Mouse (Mus musculus) forebrain, embryonic 14.5 days (tissue): ENCODE measurements at regions not wholly inside any gene's neighbourhood (a gene's known extent, or its start where the extent isn't known, plus 50 kb on each side); places are given as distances from the start of the nearest gene placed in this dataset.
A peak's percentile ranks its signal among the peaks of the same experiment; 100 is the strongest.
"Not testable (repeated sequence)": the region's sequence is repeated elsewhere in the genome, so short reads cannot be mapped to it uniquely, and the experiment has no call there.

Source experiments
- ATAC-seq: fragments of 200-750 bp; cut with Nextera tagmentation; 2 replicates; pipeline ENCODE4 v1.8.0; 2017; ENCODE audit warnings: mild to moderate bottlenecking, moderate library complexity
- DNase-seq: peaks from one replicate; pipeline ENCODE4 v3.0.0-alpha.2; 2015; ENCODE audit warnings: low spot score
- H3K27ac ChIP-seq: fragments of 300-500 bp; sonication (generic); 2 replicates; pipeline ENCODE4 v1.5.1; 2014; ENCODE audit warnings: low read depth, mild to moderate bottlenecking, control low read depth, low read length, moderate library complexity
- H3K27me3 ChIP-seq: fragments of 300-500 bp; sonication (generic); replicated peaks from 2 replicates; pipeline ENCODE4 v1.6.1; 2014; ENCODE audit warnings: low read length, control low read depth, mixed read lengths; ENCODE audit not compliant: control insufficient read depth, insufficient read depth
- H3K36me3 ChIP-seq: fragments of 300-500 bp; sonication (generic); 2 replicates; pipeline ENCODE4 v1.6.1; 2014; ENCODE audit warnings: low read length, control low read depth; ENCODE audit not compliant: control insufficient read depth, insufficient read depth
- H3K4me1 ChIP-seq: fragments of 300-500 bp; sonication (generic); 2 replicates; pipeline ENCODE4 v1.6.1; 2014; ENCODE audit warnings: antibody characterized with exemption, low read length, control low read depth; ENCODE audit not compliant: control insufficient read depth, insufficient read depth
- H3K4me2 ChIP-seq: fragments of 300-500 bp; sonication (generic); 2 replicates; pipeline ENCODE4 v1.6.1; 2014; ENCODE audit warnings: mild to moderate bottlenecking, control low read depth, low read length
- H3K4me3 ChIP-seq: fragments of 300-500 bp; sonication (generic); 2 replicates; pipeline ENCODE4 v1.5.1; 2014; ENCODE audit warnings: low read depth, low read length, control low read depth
- H3K9ac ChIP-seq: fragments of 300-500 bp; sonication (generic); 2 replicates; pipeline ENCODE4 v1.6.1; 2014; ENCODE audit warnings: mild to moderate bottlenecking, low read length, control low read depth, moderate library complexity
- H3K9me3 ChIP-seq: fragments of 300-500 bp; sonication (generic); replicated peaks from 2 replicates; pipeline ENCODE4 v1.6.1; 2016; ENCODE audit warnings: low read length, control low read depth, mixed read lengths; ENCODE audit not compliant: control insufficient read depth
- WGBS: fragments of 180-500 bp; shearing (Covaris S2); extraction: QIAGEN DNeasy Blood & Tissue Kit; methylation state at CpG from one replicate; pipeline ENCODE4 v1.1.7; 2014; 5-methylcytosine and 5-hydroxymethylcytosine counted together

- Histone ChIP-seq H3K4me1 (no peaks in the 10 kb centered on the region), H3K4me3 (no peak overlapping the region), H3K4me2 (no peak overlapping the region), H3K9ac (no peak overlapping the region), H3K27me3 (no peaks in the 10 kb centered on the region), H3K36me3 (no peaks in the 10 kb centered on the region), H3K27ac (no peak overlapping the region), H3K9me3 (peaks cover 66% of the 10 kb centered on the region)
- ATAC-seq, result no peak
- WGBS, result 55% methylated on average over 3 of the region's 3 CpGs
- no peak for DNase-seq
Observed at GRCm38 (mm10) chr17:13546249-13546648, 191.9 kb downstream of the Tcp10c start.

- H3K27ac ChIP-seq, result no peak overlapping the region
- H3K27me3 ChIP-seq, result no peaks in the 10 kb centered on the region
- ATAC-seq, result no peak
- H3K4me3 ChIP-seq, result no peak overlapping the region
- no peaks in the 10 kb centered on the region for H3K36me3 ChIP-seq
- DNase-seq, result peak; percentile 62
- no peak overlapping the region for H3K4me2 ChIP-seq
- H3K9ac ChIP-seq, result no peak overlapping the region
- WGBS, result 83% methylated on average over 7 of the region's 7 CpGs
- H3K9me3 ChIP-seq, result peaks cover 63% of the 10 kb centered on the region
- no peaks in the 10 kb centered on the region for H3K4me1 ChIP-seq
Observed at GRCm38 (mm10) chr17:13546669-13547085, 192.3 kb downstream of the Tcp10c start.

- 66% methylated on average over 12 of the region's 12 CpGs for WGBS
- no peaks in the 10 kb centered on the region for H3K27me3 ChIP-seq
Observed at GRCm38 (mm10) chr17:13547657-13548360, 193.4 kb downstream of the Tcp10c start.

GRCm38 (mm10) chr17:13549975-13550895, 195.9 kb downstream of the Tcp10c start:
- peak; percentile 61 for ATAC-seq
- Histone ChIP-seq H3K36me3 (no peaks in the 10 kb centered on the region), H3K9me3 (peaks cover 44% of the 10 kb centered on the region), H3K4me3 (no peak overlapping the region), H3K27ac (peak overlapping the region; percentile 1; the same call in 1 of the 2 replicates), H3K4me2 (no peak overlapping the region), H3K9ac (no peak overlapping the region), H3K4me1 (no peaks in the 10 kb centered on the region), H3K27me3 (no peaks in the 10 kb centered on the region)
- DNase-seq, result peak; percentile 68
- 59% methylated on average over 9 of the region's 9 CpGs for WGBS

More at GRCm38 (mm10) chr17:13547657-13548360, 193.4 kb downstream of the Tcp10c start:
- DNase-seq (no peak), ATAC-seq (no peak)
- Histone ChIP-seq H3K9me3 (peaks cover 62% of the 10 kb centered on the region), H3K4me3 (no peak overlapping the region), H3K4me2 (no peak overlapping the region), H3K9ac (no peak overlapping the region), H3K4me1 (no peaks in the 10 kb centered on the region), H3K27ac (no peak overlapping the region), H3K36me3 (no peaks in the 10 kb centered on the region)

- not testable (repeated sequence) for ATAC-seq, H3K9ac ChIP-seq, H3K27me3 ChIP-seq, H3K27ac ChIP-seq, H3K36me3 ChIP-seq, H3K4me1 ChIP-seq, H3K4me2 ChIP-seq, DNase-seq, H3K4me3 ChIP-seq
- H3K9me3 ChIP-seq, result peaks cover 39% of the 10 kb centered on the region
Observed at GRCm38 (mm10) chr17:13550896-13551267, 196.5 kb downstream of the Tcp10c start.

- DNase-seq, H3K27ac ChIP-seq, H3K27me3 ChIP-seq, H3K4me2 ChIP-seq, H3K9ac ChIP-seq, H3K4me1 ChIP-seq, H3K4me3 ChIP-seq, H3K36me3 ChIP-seq: not testable (repeated sequence)
- peaks cover 39% of the 10 kb centered on the region for H3K9me3 ChIP-seq
- 0 out of 2 replicates have a peak, but pooled peaks have one; percentile 27 for ATAC-seq
Observed at GRCm38 (mm10) chr17:13551693-13552404, 197.5 kb downstream of the Tcp10c start.

DNA sequence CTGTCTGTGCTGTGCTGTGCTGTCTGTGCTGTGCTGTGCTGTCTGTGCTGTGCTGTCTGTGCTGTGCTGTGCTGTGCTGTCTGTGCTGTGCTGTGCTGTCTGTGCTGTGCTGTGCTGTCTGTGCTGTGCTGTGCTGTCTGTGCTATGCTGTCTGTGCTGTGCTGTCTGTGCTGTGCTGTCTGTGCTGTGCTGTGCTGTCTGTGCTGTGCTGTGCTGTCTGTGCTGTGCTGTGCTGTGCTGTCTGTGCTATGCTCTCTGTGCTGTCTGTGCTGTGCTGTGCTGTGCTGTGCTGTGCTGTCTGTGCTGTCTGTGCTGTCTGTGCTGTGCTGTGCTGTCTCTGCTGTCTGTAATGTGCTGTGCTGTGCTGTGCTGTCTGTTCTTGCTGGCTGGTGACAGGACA, 198.5 kb downstream of the Tcp10c start:
- H3K36me3 ChIP-seq, DNase-seq, H3K4me3 ChIP-seq: not testable (repeated sequence)

DNA sequence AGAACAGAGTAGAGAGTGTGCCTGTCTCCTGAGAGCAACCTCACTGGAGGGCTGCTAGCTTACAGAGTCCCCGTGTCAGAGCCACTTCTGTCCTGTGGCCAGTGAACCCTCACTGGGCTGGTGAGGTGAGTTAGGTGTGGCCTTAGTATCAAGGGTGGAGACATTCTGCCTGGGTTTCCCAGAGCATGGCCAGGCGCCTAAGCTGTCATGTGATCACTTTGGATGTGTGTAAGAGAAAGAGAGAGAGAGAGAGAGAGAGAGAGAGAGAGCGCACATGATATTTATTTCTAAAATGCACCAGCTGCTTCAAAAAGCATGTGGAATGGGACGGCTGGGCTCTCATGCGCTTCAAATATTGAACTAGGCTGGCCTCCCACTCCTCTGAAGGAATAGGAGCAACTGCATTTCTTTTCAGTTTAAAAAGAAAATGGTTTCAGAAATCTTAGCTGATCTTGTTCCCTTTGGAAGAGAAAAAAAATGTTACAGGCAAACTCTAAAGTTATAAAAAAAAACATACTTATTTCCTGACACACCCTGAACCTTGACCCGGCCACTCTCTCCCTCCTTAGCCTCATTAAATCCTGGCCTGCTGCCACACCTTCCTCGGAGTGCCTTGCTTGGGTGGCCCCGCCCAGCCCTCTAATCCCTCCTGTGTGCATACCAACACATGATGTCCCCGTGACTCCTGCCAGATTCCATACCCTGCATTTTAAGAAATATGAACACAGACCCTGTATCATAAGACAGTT, 201.1 kb downstream of the Tcp10c start:
- 25% methylated on average over 9 of the region's 9 CpGs for WGBS

More for the DNA sequence above, 198.5 kb downstream of the Tcp10c start:
- H3K27me3 ChIP-seq, H3K27ac ChIP-seq, H3K9ac ChIP-seq, H3K4me2 ChIP-seq, H3K4me1 ChIP-seq: not testable (repeated sequence)
- peak; percentile 30; the same call in 1 of the 2 replicates for ATAC-seq
- H3K9me3 ChIP-seq, result peaks cover 34% of the 10 kb centered on the region

More for the DNA sequence above, 201.1 kb downstream of the Tcp10c start:
- ATAC-seq, H3K4me2 ChIP-seq, H3K9ac ChIP-seq, H3K36me3 ChIP-seq, H3K4me1 ChIP-seq, H3K27ac ChIP-seq, H3K27me3 ChIP-seq, H3K4me3 ChIP-seq, DNase-seq: not testable (repeated sequence)
- peaks cover 10% of the 10 kb centered on the region for H3K9me3 ChIP-seq
